Mouse (Mus musculus) heart, embryonic 12.5 days (tissue): ENCODE data around the gene Dusp6. TPM values are rescaled to one million over a fixed set of nuclear protein-coding genes. Genes with fewer than 3 reads are reported as not detected.
A peak's percentile ranks its signal among the peaks of the same experiment; 100 is the strongest.
"Not testable (repeated sequence)": the region's sequence is repeated elsewhere in the genome, so short reads cannot be mapped to it uniquely, and the experiment has no call there.

Experiments used
- ATAC-seq: fragments of 200-750 bp; cut with Nextera tagmentation; 2 replicates; pipeline ENCODE4 v1.8.0; 2017; ENCODE audit warnings: moderate TSS enrichment, moderate library complexity; ENCODE audit not compliant: insufficient number of reproducible peaks, low FRiP score
- H3K27ac ChIP-seq: fragments of 300-500 bp; sonication (generic); 2 replicates; pipeline ENCODE4 v1.5.1; 2016; ENCODE audit warnings: mild to moderate bottlenecking, moderate library complexity; ENCODE audit not compliant: poor library complexity, severe bottlenecking
- H3K27me3 ChIP-seq: fragments of 300-500 bp; sonication (generic); replicated peaks from 2 replicates; pipeline ENCODE4 v1.6.1; 2016; ENCODE audit warnings: mild to moderate bottlenecking, moderate library complexity
- H3K36me3 ChIP-seq: fragments of 300-500 bp; sonication (generic); 2 replicates; pipeline ENCODE4 v1.6.1; 2016; ENCODE audit warnings: mild to moderate bottlenecking, moderate library complexity
- H3K4me1 ChIP-seq: fragments of 300-500 bp; sonication (generic); replicated peaks from 2 replicates; pipeline ENCODE4 v1.6.1; 2016; ENCODE audit warnings: mild to moderate bottlenecking
- H3K4me2 ChIP-seq: fragments of 300-500 bp; sonication (generic); 2 replicates; pipeline ENCODE4 v1.6.1; 2016; ENCODE audit warnings: mild to moderate bottlenecking, moderate library complexity
- H3K4me3 ChIP-seq: fragments of 300-500 bp; sonication (generic); 2 replicates; pipeline ENCODE4 v1.5.1; 2016; ENCODE audit warnings: mild to moderate bottlenecking
- H3K9ac ChIP-seq: fragments of 300-500 bp; sonication (generic); 2 replicates; pipeline ENCODE4 v1.6.1; 2016; ENCODE audit warnings: mild to moderate bottlenecking, moderate library complexity
- H3K9me3 ChIP-seq: fragments of 300-500 bp; sonication (generic); replicated peaks from 2 replicates; pipeline ENCODE4 v1.6.1; 2016; ENCODE audit warnings: mild to moderate bottlenecking, moderate library complexity
- WGBS: fragments of 180-500 bp; shearing (Covaris S2); methylation state at CpG from one replicate; pipeline ENCODE4 v1.1.7; 2016; 5-methylcytosine and 5-hydroxymethylcytosine counted together
- polyA plus RNA-seq: library from polyadenylated mRNA; unstranded; fragments of >200 nt; fragmentation: Nextera tagmentation; extraction: Ambion mirVana; gene quantifications from 2 replicates; pipeline ENCODE4 v1.2.1, GENCODE M21; 2016

Gene Dusp6
- 52.6 and 57.1 TPM in 2 replicates for polyA plus RNA-seq

- peak; percentile 92 for ATAC-seq
- Histone ChIP-seq H3K9me3 (no peaks in the 10 kb centered on the region), H3K9ac (peak within 1 kb of the TSS; percentile 93), H3K4me3 (peak within 1 kb of the TSS; percentile 92), H3K27me3 (no peaks in the 10 kb centered on the region), H3K4me1 (peaks cover 13% of the 10 kb centered on the region), H3K27ac (peak within 1 kb of the TSS; percentile 97), H3K36me3 (peaks cover 14% of the 10 kb centered on the region), H3K4me2 (peak within 1 kb of the TSS; percentile 85)
- under 1% methylated on average over 29 of the region's 29 CpGs for WGBS
Measured at GRCm38 (mm10) chr10:99262867-99263379, at the start of gene Dusp6. Dusp6 (plus strand) TSS chr10:99263231.

GRCm38 (mm10) chr10:99214421-99215299 is 48.4 kb upstream of the Dusp6 start:
- Histone ChIP-seq H3K27me3 (no peaks in the 10 kb centered on the region), H3K4me3 (no peak overlapping the region), H3K9ac (no peak overlapping the region), H3K27ac (peak overlapping the region; percentile 57; the same call in 1 of the 2 replicates), H3K4me2 (no peak overlapping the region), H3K9me3 (no peaks in the 10 kb centered on the region), H3K4me1 (0 out of 2 replicates have a peak, but pooled peaks cover 2% of the 10 kb centered on the region), H3K36me3 (no peaks in the 10 kb centered on the region)
- peak; percentile 64 for ATAC-seq
- 53% methylated on average over 15 of the region's 15 CpGs for WGBS

GRCm38 (mm10) chr10:99216570-99216969 is 46.5 kb upstream of the Dusp6 start:
- H3K27me3 ChIP-seq, H3K4me1 ChIP-seq, H3K9ac ChIP-seq, ATAC-seq, H3K4me2 ChIP-seq, H3K4me3 ChIP-seq, H3K9me3 ChIP-seq, H3K36me3 ChIP-seq, H3K27ac ChIP-seq: not testable (repeated sequence)
- WGBS = 89% methylated on average over 15 of the region's 15 CpGs

- no peaks in the 10 kb centered on the region for H3K36me3 ChIP-seq
- WGBS = 83% methylated on average over 8 of the region's 8 CpGs
- no peaks in the 10 kb centered on the region for H3K9me3 ChIP-seq
- H3K27me3 ChIP-seq = no peaks in the 10 kb centered on the region
- H3K9ac ChIP-seq = no peak overlapping the region
- ATAC-seq = no peak
- H3K4me2 ChIP-seq = no peak overlapping the region
- H3K27ac ChIP-seq = no peak overlapping the region
- peaks cover 6% of the 10 kb centered on the region for H3K4me1 ChIP-seq
- no peak overlapping the region for H3K4me3 ChIP-seq
Measured at GRCm38 (mm10) chr10:99221540-99221939, 41.5 kb upstream of the Dusp6 start.

- H3K4me2 ChIP-seq = no peak overlapping the region
- no peak for ATAC-seq
- H3K4me3 ChIP-seq = no peak overlapping the region
- H3K36me3 ChIP-seq = no peaks in the 10 kb centered on the region
- H3K4me1 ChIP-seq = peaks cover 15% of the 10 kb centered on the region
- no peak overlapping the region for H3K27ac ChIP-seq
- 72% methylated on average over 5 of the region's 5 CpGs for WGBS
- no peak overlapping the region for H3K9ac ChIP-seq
- H3K27me3 ChIP-seq = no peaks in the 10 kb centered on the region
- H3K9me3 ChIP-seq = no peaks in the 10 kb centered on the region
Measured at GRCm38 (mm10) chr10:99222726-99223125, 40.3 kb upstream of the Dusp6 start.

GRCm38 (mm10) chr10:99224218-99224617 is 38.8 kb upstream of the Dusp6 start:
- ATAC-seq = no peak
- no peaks in the 10 kb centered on the region for H3K36me3 ChIP-seq
- H3K4me1 ChIP-seq = peaks cover 29% of the 10 kb centered on the region
- H3K4me2 ChIP-seq = no peak overlapping the region
- H3K27ac ChIP-seq = no peak overlapping the region
- 56% methylated on average over 3 of the region's 3 CpGs for WGBS
- no peaks in the 10 kb centered on the region for H3K27me3 ChIP-seq
- H3K9me3 ChIP-seq = no peaks in the 10 kb centered on the region
- H3K4me3 ChIP-seq = no peak overlapping the region
- no peak overlapping the region for H3K9ac ChIP-seq

- Histone ChIP-seq H3K4me3 (no peak overlapping the region), H3K36me3 (no peaks in the 10 kb centered on the region), H3K4me2 (no peak overlapping the region), H3K27ac (no peak overlapping the region), H3K9ac (no peak overlapping the region), H3K4me1 (peaks cover 31% of the 10 kb centered on the region), H3K9me3 (no peaks in the 10 kb centered on the region), H3K27me3 (no peaks in the 10 kb centered on the region)
- no peak for ATAC-seq
- WGBS = 68% methylated on average over 5 of the region's 5 CpGs
Measured at GRCm38 (mm10) chr10:99226782-99227181, 36.2 kb upstream of the Dusp6 start.

- H3K4me3 ChIP-seq = peak overlapping the region; percentile 2; the same call in 1 of the 2 replicates
- peak overlapping the region; percentile 11 for H3K27ac ChIP-seq
- peak overlapping the region; percentile 61 for H3K4me2 ChIP-seq
- H3K36me3 ChIP-seq = no peaks in the 10 kb centered on the region
- 0 out of 2 replicates have a peak overlapping the region, but pooled peaks have one; percentile 3 for H3K9ac ChIP-seq
- 30% methylated on average over 17 of the region's 17 CpGs for WGBS
- no peaks in the 10 kb centered on the region for H3K27me3 ChIP-seq
- no peak for ATAC-seq
- H3K9me3 ChIP-seq = no peaks in the 10 kb centered on the region
- peaks cover 36% of the 10 kb centered on the region for H3K4me1 ChIP-seq
Measured at GRCm38 (mm10) chr10:99227968-99228864, 34.8 kb upstream of the Dusp6 start.

- 9% methylated on average over 16 of the region's 16 CpGs for WGBS
- ATAC-seq = no peak
- no peak overlapping the region for H3K9ac ChIP-seq
Measured at GRCm38 (mm10) chr10:99229031-99229684, 33.9 kb upstream of the Dusp6 start.

GRCm38 (mm10) chr10:99232518-99233227 is 30.4 kb upstream of the Dusp6 start:
- Histone ChIP-seq H3K27ac (no peak overlapping the region), H3K4me3 (no peak overlapping the region), H3K4me2 (no peak overlapping the region), H3K9me3 (no peaks in the 10 kb centered on the region), H3K36me3 (no peaks in the 10 kb centered on the region), H3K4me1 (peaks cover 26% of the 10 kb centered on the region), H3K9ac (no peak overlapping the region), H3K27me3 (no peaks in the 10 kb centered on the region)
- no peak for ATAC-seq
- WGBS = 57% methylated on average over 7 of the region's 7 CpGs

More at GRCm38 (mm10) chr10:99229031-99229684, 33.9 kb upstream of the Dusp6 start:
- H3K27ac ChIP-seq = peak overlapping the region; percentile 66; the same call in 1 of the 2 replicates
- H3K27me3 ChIP-seq = no peaks in the 10 kb centered on the region
- no peaks in the 10 kb centered on the region for H3K36me3 ChIP-seq
- H3K9me3 ChIP-seq = no peaks in the 10 kb centered on the region
- peak overlapping the region; percentile 61 for H3K4me2 ChIP-seq
- H3K4me3 ChIP-seq = peak overlapping the region; percentile 2; the same call in 1 of the 2 replicates
- H3K4me1 ChIP-seq = peaks cover 32% of the 10 kb centered on the region
